Mouse (Mus musculus) layer of hippocampus, adult 9-11 months (tissue): ENCODE data around the gene Mok.
"Not testable (repeated sequence)": the region's sequence is repeated elsewhere in the genome, so short reads cannot be mapped to it uniquely, and the experiment has no call there.

Source experiments
- DNase-seq: peaks from one replicate; pipeline ENCODE4 v3.0.0; 2022

The Mok gene

DNA sequence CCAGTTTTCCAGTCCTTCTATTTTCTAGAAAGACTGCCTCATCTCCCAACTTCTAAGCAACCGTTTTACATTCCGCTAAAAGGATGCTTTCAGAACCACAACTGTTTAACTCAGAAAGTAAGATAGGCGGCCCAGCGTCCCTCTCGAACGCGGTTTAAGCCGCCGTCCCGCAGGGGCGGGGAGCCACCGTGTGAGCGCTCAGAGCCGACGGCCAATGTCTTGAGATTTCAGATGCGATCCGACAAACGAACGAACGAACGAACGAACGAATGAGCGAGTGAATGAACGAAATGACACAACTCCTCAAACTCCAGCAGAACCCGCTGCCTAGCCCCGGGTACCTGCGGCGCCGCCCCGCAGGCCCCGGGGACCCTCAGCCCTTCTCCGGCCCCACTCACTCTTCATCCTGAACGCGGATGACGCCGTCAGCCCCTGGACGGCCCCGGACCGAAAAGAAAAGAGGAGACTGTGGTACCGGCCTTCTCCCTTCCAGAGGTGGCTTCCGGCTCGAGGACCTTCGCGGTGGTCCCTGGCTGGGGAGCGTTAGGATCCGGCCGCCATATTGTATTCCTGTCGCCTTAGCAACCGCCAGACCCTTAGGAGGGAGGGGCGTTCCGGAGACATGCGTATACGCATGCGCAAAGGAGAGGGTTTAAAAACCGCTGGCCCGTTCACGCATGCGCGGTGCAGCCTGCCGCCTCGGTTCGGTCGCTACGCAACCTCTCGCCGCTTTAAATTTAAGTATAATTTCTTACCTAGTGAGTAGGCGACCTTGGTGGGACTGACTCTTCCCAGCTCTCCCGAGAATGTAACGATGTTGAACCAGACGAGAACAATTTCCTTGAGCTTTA is at the start of gene Mok:
Gene Mok (minus strand): TSS at position 592 of the 851 bp plus-strand sequence.
- peak; percentile 93 for DNase-seq

DNA sequence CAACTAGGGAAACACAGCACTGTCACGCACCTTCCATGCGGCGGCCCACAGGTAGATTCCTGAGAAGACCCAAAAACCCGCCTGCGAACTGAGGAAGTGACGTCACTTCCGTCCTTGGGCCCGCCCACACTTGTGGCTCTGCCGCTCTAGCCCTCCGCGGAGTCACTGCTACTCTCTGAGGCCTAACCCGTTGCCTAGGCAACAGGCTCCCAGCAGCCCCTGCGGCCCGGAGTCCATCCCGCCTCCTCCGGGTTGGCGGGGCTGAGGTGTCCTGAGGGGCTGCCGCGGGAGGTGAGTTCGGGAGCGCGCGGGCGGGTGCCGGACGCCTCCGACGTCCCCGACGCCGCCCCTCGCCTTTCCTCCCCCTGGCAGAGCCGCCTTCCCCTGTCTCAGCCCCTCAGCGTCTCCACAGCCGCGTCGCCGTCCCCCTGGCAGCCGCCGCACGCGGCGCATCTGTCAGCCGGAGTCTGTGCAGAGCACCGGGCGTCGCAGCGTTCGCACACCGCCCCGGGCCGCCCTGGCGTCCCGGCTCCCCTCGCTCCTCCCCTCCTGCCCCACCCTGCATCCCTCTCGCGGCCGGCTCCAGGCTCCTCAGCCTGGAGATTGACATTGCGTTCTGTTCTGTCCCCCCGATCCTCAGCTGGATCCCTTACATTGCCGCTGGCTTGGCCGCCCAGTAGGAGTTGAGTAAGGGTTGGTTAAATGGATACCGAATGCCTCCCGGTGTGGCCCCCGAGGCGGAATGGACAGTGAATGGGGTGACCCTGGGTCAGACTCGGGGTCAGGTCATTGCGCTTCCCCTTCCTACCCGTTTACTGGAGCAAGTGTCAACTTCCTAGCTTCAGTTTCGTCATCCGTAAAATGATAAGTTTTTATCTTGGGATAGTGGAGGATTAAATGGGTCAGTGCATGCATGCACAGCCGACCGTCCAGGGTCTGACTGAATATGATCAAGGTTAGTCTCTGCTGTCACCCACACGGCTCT is 48.6 kb upstream of the Mok start, which contains the start of the genes Cinp and Tecpr2:
Gene Cinp (minus strand): TSS at position 110 of the 985 bp plus-strand sequence.
Gene Tecpr2 (plus strand): TSS at position 229 of the 985 bp plus-strand sequence.
- peak; percentile 99 for DNase-seq

DNA sequence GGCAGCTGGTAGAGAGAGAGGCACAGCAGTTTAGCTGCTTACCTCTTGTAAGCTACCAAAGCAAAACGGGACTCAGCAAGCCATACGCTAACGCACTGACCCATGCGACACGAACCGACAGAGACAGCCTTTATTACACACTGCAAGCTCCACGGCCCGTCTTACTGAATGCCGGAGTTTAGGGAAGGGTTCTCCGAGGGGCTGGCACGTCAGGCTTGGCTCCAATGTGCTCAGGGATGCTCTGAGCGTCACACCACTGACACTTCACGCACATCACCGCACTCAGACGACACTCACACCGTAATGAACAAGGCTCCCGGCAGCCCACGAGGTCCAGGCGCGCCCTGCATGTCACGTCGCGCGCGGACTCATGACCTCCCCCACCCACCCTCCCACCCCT is 47.9 kb upstream of the Mok start:
- DNase-seq: no peak

DNA sequence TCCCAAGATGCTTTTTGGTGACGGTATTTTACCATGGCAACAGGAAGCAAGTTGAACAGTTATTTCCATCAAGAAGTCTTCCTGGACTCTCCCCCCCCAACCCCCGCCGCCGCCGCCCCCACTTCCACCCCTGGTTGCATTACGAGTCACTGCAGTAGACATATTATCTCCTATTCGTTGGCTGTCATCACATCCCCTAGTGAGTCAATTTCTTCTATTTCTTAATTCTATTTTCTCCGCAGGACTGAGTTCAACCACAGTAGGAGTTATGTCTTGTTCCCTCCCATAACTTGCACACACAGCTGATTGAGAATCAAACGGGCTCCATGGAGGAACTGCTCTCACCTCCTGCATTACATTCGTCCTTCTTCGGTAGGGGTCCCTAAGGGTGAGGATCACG is 47.4 kb upstream of the Mok start:
- no peak for DNase-seq

DNA sequence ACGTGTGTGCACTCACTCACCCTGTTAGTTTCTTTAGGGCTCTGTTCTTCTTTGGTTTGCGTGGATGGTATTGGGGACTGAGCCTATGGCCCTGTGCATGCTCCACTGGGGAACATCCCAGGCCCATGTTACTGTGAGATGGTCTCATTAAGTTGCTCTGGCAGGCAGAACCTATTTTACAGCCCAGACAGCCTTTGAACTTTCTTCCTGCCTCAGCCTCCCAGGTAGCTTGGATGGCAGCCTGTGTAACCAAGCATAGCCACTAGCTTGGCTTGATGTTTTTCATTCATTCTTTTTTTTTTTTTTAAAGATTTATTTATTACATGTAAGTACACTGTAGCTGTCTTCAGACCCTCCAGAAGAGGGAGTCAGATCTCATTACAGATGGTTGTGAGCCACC is 44.5 kb upstream of the Mok start:
- no peak for DNase-seq

DNA sequence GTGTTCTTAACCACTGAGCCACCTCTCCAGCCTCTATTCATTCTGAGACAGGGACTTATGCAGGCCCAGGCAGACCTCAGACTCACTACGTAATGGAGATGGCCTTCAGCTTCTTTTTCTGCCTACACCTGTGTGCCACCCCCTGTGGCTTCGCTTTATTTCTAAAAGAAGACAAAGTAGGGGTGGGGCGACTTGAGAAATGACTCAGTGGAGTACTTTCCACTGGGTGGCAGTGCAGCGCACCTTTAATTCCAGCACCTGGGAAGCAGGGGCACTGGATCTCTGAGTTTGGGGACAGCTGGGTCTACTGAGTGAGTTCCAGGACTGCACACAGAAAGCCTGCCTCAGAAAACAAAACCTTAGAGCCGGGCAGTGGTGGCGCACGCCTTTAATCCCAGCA is 41.6 kb upstream of the Mok start:
- DNase-seq: no peak

DNA sequence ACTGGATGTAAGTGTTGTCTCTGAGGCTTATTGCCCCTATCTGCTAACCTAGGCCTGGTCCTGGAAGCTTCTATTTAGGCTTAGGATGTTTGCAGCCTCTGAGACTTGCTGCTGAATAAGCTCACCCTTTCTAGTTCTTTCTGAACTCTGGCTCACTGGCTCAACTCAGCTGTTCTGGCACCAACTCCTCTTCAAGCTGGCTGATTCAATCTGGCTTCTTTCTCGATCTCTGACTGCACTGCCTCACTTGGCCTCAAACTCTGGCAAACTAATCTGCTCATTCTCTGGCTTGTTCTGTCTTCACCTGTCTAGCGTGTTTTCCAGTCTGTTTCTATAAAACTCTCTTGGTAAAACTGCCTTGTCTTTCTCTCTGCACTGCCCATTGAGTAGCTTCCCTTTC is 34.6 kb upstream of the Mok start:
- no peak for DNase-seq

DNA sequence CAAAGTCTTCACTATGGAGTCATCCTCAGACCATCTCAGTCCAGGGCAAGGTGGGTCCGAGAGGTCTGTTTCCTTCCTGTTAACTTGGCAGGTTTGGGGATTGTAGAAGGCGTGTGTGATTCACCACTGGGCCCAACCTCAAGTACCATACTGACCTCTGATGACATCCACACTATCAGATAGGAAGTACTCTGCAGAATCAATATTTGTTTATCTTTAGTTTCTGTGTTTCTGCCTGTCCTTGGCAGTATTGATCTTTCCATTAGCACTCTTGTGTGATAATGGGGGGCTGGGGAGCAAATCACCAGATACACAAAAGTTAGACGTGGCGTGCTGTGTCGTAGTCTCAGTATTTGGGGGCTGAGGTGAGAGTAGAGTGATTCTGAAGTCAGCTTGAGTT is 30.5 kb upstream of the Mok start:
- DNase-seq: no peak

DNA sequence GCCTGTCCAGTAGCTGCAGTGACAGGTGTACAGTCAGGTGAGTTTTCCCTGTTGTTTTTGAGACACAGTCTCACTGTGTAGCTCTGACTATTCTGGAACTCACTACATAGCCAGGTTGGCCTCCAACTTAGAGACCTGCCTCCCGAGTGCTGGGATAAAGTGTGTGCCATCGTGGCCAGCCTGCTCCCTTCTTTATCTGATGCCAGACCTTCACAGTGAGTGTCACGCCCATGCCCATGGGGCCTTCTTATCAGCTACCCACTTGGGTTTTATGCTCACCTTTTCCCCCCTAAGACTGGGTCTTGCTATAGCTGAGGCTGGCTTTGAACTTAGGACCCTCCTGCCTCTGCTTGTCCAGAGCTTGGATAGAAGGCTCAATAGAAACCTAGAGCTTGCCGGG is 29.4 kb upstream of the Mok start:
- DNase-seq: no peak

DNA sequence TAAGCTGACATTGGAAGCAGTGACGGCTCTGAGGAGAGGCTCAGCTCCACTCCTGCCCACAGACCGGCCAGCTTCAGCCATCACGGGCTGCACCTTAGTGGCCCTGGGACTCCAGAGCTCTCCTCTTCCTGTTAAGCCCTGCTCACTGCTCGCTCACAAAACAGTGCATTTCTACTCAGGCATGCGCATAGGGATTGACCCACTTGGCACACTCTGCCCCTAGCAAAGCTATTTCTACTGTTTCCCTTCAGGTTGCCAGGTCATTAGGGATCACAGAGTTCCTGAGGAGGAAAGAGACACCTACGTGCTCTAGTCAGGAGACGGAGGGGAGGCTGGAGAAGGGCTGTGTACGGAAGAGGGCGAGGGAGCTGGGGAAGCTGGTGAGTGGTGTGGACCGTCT is 25.2 kb upstream of the Mok start:
- no peak for DNase-seq

DNA sequence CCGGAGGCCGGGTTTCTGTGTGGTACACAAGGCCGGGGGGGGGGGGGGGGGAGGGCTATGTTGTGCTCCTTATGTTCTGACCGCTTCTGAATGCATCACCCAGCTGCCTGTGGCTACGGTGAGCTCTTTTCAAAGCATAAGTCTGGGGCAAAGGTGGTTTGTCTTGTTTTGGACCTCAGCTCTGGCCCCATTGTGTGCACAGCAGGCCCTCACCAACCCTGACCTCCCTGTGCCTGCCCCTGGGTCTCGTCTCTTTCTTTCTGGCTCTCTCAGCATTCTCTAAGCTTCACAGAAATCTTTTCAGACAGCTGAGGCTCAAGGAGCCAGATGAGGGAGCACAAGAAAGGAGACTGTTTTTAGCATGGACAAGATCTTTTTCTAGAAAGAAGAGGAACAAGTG is 24.8 kb upstream of the Mok start:
- no peak for DNase-seq

DNA sequence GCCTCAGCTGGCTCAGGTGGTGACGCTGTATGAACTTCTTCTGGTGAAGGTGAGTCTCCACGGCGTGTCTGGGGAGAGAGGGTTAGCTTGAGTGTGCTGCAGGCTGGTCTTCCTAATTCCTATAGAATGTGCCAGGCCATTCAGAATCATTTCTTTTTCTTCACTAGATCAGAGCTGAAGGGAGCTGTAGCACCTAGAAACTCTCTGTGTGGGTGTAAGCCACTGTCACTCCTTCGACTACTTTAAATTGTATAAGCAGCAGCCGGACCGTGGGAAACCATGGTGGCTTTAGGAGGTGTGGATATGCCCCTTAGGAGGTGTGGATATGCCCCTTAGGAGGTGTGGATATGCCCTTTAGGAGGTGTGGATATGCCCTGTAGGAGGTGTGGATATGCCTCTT is 23.3 kb upstream of the Mok start:
- DNase-seq: no peak

DNA sequence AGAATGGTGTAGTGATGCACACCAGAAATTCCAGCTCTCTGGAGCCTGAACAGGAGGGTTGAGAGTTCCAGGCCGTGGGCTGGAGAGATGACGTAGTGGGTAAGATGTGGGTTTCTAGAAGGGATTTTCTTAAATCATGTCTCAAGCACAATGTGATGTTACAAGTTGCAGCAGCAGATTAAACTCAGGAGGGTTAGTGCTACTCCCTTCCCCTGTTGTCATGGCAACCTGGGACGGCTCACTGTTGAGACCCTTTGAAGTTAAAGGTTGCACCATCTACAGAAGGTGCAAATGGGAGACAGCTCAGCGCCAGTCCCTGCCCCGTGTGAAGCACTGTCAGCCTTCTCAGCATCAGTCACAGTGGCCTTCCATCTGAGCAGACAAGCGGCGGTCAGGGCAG is 20.5 kb upstream of the Mok start:
- no peak for DNase-seq

DNA sequence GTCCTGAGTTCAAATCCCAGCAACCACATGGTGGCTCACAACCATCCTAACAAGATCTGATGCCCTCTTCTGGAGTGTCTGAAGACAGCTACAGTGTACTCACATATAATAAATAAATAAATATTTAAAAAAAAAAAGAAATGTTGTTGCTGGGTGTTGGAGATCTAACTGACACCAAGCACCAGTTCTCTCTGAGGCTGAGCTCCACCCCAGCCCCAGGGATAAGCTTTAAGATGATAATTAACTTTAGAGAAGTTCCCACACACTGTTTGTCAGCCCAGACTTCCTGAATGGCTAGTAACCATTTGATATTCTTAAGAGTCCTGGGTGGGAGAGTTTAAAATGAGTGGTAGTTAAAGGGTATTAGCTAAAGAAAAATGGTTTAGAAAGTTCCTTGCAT is 19.6 kb upstream of the Mok start:
- DNase-seq: no peak

DNA sequence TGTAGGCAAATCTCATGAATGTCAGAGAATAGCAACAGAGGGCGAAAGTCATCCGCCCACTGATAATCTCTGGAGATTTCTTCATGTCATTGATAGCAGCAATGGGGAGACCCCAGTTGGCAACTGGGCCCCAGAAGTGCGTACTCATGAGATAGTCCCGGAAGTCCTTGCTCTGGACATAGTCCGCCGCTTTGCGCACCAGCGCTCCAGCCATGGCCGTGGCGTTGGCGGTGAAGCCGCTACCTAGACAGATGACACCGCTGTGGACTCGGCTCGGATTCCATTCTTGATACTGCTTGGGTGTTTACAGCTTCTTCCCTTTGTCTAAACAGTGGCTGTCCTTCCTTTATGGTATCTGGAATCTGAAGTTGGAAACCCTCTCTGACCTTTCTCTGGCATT is 17.9 kb upstream of the Mok start:
- not testable (repeated sequence) for DNase-seq

DNA sequence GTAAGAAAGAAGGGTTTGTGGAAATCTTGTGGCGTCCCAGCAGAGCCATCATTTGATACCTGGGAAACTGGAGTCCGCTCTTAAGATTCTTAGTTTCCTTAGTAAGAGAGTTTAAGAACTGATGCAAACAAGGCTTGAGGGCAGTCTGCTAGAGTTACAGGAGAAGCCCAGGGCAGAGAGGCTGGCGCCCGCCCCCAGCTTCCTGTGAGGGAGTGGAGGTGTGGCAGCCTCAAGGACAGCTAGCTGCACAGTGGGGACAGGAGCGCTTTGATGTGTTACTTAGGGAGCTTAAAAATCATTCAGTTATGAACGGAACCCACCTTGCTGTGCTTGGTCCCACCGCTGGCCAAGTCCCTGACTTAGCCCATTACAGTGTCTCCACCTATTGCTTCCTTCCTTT is 16.5 kb upstream of the Mok start:
- DNase-seq: no peak

DNA sequence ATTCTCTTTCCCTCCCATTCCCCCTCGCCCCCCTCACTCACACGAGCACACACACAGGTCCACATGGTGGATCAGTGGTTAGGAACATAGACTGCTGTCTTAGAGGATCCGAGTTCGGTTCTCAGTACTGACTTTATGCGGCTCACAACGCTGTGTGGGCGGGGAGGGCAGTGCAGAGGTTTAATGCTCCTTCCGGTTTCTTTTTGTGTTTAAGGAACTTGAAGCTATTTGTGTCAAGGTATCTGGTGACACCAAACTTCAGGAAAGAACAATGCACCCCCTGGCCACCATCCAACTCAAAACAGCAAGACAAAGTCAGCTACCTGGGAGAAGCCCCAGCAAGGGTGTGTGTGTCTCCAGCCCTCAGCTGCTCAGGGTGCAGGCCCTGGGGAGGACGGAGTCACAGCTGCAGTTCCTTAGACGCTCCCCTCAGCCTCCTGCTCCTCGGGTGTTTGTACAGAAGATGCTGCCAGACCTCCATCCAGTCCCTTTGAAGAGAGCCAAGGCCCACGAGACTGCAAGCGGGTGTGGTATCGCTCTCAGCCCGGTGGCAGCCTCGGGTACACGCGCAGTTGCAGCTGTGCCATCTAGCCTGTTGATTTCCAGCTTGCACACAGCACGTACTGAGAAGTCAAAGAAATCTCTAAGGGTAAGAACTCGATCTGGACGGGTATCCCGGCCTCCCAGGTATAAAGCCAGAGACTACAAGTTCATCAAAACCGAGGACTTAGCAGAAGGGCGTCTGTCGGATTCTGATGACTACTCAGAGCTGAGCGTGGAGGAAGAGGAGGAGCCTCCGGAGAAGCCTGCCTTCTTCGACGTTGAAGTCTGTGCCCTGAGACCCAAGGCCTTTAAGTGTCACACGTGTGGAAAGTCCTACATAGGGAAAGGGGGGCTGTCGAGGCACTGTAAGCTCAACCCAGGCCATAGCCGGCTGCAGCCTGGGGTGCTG is 14.3 kb upstream of the Mok start:
- DNase-seq: no peak

DNA sequence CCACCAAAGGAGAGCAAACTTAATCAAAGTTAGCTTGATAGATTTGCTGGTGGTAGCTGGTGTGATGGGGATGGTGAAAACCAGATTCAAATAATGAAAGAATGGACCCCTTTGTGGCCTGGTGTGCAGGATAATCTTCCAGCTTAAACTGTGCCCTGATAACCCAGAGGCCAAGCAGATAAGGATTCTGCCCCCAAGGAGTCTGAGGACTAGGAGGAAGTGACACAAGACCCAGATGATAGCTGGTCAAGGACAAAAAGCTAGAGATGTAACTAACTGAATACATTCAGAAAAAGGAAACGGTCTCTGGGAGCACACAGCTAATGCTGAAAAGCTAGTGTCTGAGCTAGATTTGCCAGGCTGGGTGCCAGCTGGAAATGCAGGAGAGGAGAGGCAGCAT is 11.2 kb upstream of the Mok start:
- DNase-seq: no peak

DNA sequence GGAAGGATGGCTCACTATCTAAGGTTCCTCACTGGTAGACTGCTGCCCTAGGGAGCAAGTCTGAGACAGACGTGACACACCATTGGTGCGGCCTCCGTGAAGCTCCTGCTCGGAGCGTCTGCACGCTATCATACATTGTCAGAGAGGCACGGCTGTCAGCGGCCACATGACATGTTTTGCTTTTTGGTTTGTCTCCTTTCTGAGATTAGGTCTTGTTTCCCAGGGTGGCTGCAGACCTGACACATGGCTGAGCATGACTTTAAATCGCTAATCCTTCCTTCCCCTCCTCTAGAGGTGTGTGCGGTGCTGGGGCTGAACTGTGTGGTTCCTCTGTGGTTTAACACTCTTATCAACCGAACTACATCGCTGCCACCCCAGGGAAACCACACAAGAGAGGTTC is 10.7 kb upstream of the Mok start:
- no peak for DNase-seq

DNA sequence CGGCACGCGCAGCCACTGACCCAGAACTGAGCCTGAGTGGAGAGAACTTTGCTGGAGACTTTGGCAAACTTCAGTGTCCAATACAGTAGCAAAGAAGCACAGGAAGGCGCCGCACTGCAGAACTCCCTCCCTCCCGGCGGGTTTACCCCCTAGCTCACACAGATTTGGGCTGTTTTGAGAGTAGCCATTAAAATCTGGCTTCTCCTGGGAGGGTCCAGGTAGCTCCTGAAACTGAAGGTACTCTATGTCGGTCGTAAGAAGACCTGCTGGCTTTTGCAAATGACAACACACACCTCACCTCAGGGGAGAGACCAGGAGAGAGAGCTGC is 10.2 kb upstream of the Mok start:
- no peak for DNase-seq

DNA sequence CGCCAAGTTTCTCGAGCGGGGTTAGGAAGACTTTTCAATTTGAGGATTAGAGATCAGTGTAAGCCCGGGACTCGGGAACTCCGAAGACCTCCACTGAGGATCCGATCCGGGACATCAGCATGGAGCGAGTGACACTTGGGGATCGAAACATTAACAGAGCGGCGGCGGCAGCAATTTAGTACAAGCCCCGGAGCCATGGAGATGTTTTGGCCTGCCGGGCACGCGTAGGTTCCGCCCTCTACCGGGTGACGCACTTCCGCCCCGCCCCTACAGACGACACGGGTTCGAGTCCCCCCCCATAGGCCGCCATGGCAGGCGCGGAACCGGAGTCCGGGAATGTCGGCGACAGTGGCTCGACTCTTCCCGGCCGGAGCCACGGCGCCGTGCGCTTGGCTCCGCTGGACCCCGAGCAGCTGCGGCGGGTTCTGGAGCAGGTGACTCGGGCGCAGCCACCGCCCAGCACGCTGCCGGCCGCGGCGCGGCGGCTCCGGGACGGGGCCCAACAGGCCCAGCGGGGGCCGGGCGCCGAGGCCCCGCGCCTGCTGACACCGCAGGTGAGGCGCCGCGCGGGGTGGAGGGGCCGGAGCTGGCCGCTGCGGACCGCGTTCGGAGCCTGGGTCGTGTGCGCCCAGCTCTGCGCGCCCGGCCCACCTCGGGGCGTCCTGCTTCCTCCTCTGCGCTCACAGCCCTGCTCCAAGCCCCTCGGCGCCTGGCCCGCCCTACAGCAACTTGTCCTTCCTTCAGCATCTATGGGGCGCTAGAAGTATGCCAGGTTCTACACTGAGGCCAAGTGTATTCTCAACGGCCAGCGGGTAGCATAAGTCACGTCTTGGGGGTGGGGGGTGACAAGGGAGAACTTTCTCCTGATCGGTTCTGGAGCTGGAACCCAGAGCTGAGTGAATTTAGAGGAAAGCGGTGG is 9.5 kb upstream of the Mok start, which contains the start of gene Zfp839:
Gene Zfp839 (plus strand): TSS at position 244 of the 919 bp plus-strand sequence.
- DNase-seq: peak; percentile 83
